26 mouse cellular contexts compared by ENCODE assay signal in the genomic region with DNA sequence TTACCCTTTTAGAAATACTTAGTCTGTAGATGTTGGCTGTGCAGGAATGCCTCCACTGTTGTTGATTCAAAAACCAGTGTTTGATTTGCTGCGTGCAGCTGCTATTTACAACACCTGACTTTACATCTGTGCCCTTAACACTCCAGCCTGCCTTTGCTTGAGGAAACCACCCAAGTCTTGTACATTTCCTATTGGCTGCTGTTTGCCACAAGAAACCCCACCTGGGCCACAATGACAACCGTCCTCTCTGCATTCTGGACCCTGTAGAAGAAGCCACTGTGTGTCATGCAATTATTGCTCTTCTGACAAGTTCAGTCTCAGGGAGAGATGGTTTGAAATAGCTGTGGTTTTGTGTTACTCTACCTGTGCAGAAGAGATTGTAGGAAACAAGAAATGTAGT.
DNase-seq lines count a peak whose midpoint lies in the region; ATAC-seq and TF ChIP-seq lines count a peak whose summit lies in the region.
"Had no signal": no experiment of that assay in that cellular context is flagged by ENCODE, and none has a peak within 500 bp of the region (broad histone marks: within the 10 kb centered on the region; RNA-seq: fewer than 3 reads in every experiment).

No protein-coding gene starts in this region.

- H3K9me3 ChIP-seq in heart, embryonic 16.5 days (replicated peaks; ENCODE audit: control insufficient read depth, low read length) = no peaks in the 10 kb centered on the region
- H3K9me3 ChIP-seq: forebrain, embryonic 13.5 days; G1E; intestine, embryonic 15.5 days; limb, embryonic 12.5 days; liver, embryonic 15.5 days; midbrain, embryonic 15.5 days had no signal

- no peak overlapping the region for H3K4me3 ChIP-seq in heart, embryonic 16.5 days (ENCODE audit: low read length)
- no peak overlapping the region for H3K4me3 ChIP-seq in thymus, adult 2 months (ENCODE audit: control insufficient read depth, insufficient read depth, low read length)
- H3K4me3 ChIP-seq: forebrain, embryonic 13.5 days; intestine, embryonic 15.5 days; limb, embryonic 12.5 days; liver, embryonic 15.5 days; midbrain, embryonic 15.5 days had no signal

- no peak overlapping the region for H3K27ac ChIP-seq in heart, embryonic 16.5 days (ENCODE audit: low read length)
- H3K27ac ChIP-seq in thymus, adult 2 months (ENCODE audit: control insufficient read depth, insufficient read depth, low read length) = peak overlapping the region; percentile 69; the same call in 1 of the 2 replicates
- H3K27ac ChIP-seq: forebrain, embryonic 13.5 days; intestine, embryonic 15.5 days; limb, embryonic 12.5 days; liver, embryonic 15.5 days; macrophage; midbrain, embryonic 15.5 days; stomach, postnatal 0 days had no signal

- no peak overlapping the region for H3K4me2 ChIP-seq in heart, embryonic 16.5 days (ENCODE audit: low read depth, low read length)
- H3K4me2 ChIP-seq: forebrain, embryonic 13.5 days; heart, embryonic 11.5 days; intestine, embryonic 15.5 days; limb, embryonic 12.5 days; liver, embryonic 15.5 days; lung, embryonic 14.5 days; midbrain, embryonic 15.5 days had no signal

- H3K9ac ChIP-seq in heart, embryonic 16.5 days (ENCODE audit: low read length) = no peak overlapping the region
- H3K9ac ChIP-seq: forebrain, embryonic 13.5 days; intestine, embryonic 15.5 days; limb, embryonic 12.5 days; liver, embryonic 15.5 days; lung, embryonic 14.5 days; midbrain, embryonic 15.5 days had no signal

- no peak for TF ChIP-seq CTCF in thymus, adult 2 months (IDR thresholded peaks at IDR 0.05; ENCODE audit: borderline replicate concordance, control insufficient read depth, extremely low read depth, insufficient read depth, low read length, poor library complexity)

- H3K27me3 ChIP-seq in heart, embryonic 16.5 days (ENCODE audit: control insufficient read depth, insufficient read depth, low read length) = no peaks in the 10 kb centered on the region
- no peaks in the 10 kb centered on the region for H3K27me3 ChIP-seq in thymus, adult 2 months (ENCODE audit: control insufficient read depth, insufficient read depth, low read length)
- H3K27me3 ChIP-seq: forebrain, embryonic 13.5 days; intestine, embryonic 15.5 days; limb, embryonic 12.5 days; liver, embryonic 15.5 days; midbrain, embryonic 15.5 days had no signal

- 75% methylated on average over 2 of the region's 2 CpGs for WGBS in heart, embryonic 16.5 days
- WGBS in thymus, adult 2 months = 3% methylated on average over 2 of the region's 2 CpGs

- H3K4me1 ChIP-seq in heart, embryonic 16.5 days (ENCODE audit: control insufficient read depth, insufficient read depth, low read length) = peaks cover 10% of the 10 kb centered on the region; the same call in 1 of the 2 replicates
- H3K4me1 ChIP-seq in thymus, adult 2 months (replicated peaks; ENCODE audit: control insufficient read depth, insufficient read depth, low read length) = peaks cover 15% of the 10 kb centered on the region
- H3K4me1 ChIP-seq: forebrain, embryonic 13.5 days; intestine, embryonic 15.5 days; midbrain, embryonic 15.5 days had no signal

- no peak for TF ChIP-seq POLR2A in thymus, adult 2 months (IDR thresholded peaks at IDR 0.05; ENCODE audit: control insufficient read depth, extremely low read depth, insufficient read depth, low read length, poor library complexity)

- peak; percentile 51 for ATAC-seq in heart, embryonic 16.5 days (replicated peaks; ENCODE audit: extremely low read depth, insufficient read depth, low FRiP score)
- ATAC-seq: forebrain, embryonic 13.5 days; hindbrain, embryonic 16.5 days; intestine, embryonic 15.5 days; midbrain, embryonic 15.5 days had no signal

- no peak for DNase-seq in heart, adult 18-20 months
- peak; percentile 12 for DNase-seq in CD4-positive helper T cell, adult 2 months (ENCODE audit: low read depth, low spot score)
- DNase-seq in thymus, adult 2 months = peak; percentile 82
- peak; percentile 70 to 84 for DNase-seq in thymus, postnatal 36 days
- no peak for DNase-seq in testis, postnatal 14 days (ENCODE audit: low spot score)
- no peak for DNase-seq in kidney, postnatal 10 days
- DNase-seq: adrenal gland, postnatal 14 days; cerebellum, adult 11 months; cerebellum, adult 9-10 months; cerebellum, postnatal 36 days; gastrocnemius, postnatal 14 days; heart, postnatal 10 days; kidney, adult 2 months; lung, embryonic 14.5 days; right cerebral cortex, adult 18-20 months had no signal

- H3K36me3 ChIP-seq in heart, embryonic 16.5 days (ENCODE audit: control insufficient read depth, insufficient read depth) = 0 out of 2 replicates have a peak, but pooled peaks cover 2% of the 10 kb centered on the region
- H3K36me3 ChIP-seq in thymus, adult 2 months (ENCODE audit: control insufficient read depth, insufficient read depth, low read length) = no peaks in the 10 kb centered on the region
- H3K36me3 ChIP-seq: G1E; intestine, embryonic 15.5 days; limb, embryonic 12.5 days; liver, embryonic 15.5 days; midbrain, embryonic 15.5 days had no signal

Comparison
In these comparisons a context has a peak if more than half of its experiments do, and no peak if none do; other contexts are left out.
1. DNase-seq: peak in CD4-positive helper T cell, adult 2 months (single experiment), thymus, adult 2 months (single experiment) and thymus, postnatal 36 days (2 of 2); none in heart, adult 18-20 months (0 of 2), testis, postnatal 14 days (single experiment) and kidney, postnatal 10 days (single experiment).